Mouse (Mus musculus) frontal cortex, postnatal 10 days (tissue): ENCODE measurements around the gene Acvr1.

Source experiments
- DNase-seq, 2 experiments: peaks; one replicate each; pipeline ENCODE4 v3.0.0; 2022; ENCODE audit warnings: low spot score in 2 of 2, mixed read lengths in 1 of 2

The Acvr1 gene

DNA sequence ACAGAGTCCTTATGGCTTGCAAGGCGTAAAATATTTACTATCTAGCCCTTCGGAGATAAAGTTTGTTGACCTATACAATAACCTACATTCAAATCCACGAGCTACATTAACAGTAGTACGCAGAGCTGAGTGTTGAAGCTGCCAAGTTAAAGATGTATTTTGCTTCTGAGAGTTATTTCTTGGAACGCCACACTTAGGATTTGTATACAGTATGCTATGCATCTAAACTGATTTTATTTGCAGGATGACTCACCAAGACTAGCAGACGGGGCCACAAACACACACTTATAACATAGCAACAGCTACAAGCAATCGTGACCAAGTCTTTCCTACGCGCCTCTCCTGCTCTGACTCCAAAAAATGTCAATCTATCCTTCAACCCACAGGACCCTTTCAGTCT, 46.2 kb downstream of the Acvr1 start:
- no peak for DNase-seq

DNA sequence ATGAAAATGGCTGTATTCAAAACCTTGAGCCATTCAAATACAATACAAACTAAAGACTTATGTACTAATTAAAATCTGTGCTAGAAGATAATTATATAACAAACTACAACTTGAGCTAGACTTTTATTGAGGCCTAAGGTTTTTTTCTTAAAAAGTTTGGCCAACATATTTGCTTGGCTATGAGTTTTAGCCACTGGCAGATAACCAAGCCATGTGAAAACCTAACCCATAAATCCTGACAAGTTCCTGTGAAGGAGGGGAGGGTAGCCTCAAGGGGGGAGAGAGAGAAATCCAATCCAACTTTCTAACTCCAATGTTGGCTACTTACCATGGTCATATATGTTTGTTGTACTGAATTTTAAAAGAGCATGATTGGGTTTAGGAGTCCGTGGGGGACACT, 48.4 kb downstream of the Acvr1 start:
- DNase-seq, result no peak

DNA sequence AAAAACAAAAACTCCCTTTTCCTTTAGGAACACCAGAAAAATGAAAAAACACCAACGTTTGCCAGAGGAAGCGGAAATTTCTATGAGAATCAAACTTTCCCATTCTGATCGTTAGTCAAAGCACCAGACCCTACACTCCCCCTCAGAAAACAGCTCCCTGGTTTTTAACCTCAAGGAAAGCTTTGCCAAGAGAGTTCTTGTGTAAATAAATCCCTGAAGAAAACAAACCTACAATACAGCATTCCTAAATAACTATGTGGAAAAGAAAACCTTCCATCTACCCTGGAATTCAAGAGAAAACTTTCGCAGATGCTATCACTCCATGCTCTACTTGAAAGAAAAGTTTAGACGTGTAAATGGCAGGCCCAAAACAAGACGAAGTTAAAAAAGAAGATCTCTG, 50.0 kb downstream of the Acvr1 start:
- no peak for DNase-seq

DNA sequence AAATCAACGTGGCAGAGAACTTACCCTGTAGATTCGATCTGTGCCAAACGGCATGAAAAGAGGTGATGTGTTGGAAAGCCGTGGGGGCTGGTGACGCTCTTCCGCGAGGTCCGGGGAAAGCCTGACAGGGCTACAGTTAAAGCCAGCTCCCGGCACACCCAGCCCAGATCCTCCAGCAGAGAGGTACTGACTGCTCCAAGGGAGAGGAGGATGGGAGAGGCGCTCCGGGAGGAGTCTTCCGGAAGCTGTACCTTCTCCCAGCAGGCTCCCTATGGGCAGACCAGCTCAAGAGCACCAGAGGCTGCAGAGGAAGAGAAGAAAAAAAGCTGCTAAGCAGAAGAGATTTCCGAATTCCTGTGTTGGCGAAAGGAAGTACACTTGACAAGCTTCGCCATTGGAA, 51.0 kb downstream of the Acvr1 start:
- DNase-seq, result no peak

DNA sequence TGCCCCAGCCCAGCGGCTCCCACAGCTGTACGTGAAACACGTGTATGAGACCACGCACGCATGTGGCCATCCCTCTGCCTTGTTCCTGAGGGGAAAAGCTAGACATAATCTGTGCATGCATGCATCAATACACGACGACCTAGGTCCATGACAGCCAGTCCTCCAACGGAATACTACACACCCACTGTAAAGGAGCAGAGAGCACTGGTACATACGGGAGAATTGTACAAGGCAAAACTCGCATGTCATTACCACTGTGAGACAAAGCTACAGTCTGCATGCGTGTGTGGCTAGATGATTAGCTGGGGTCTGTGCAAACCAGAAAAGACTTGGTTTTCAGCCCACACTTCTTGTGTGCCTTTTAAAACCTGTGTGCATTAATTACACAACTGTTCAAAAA, 52.5 kb downstream of the Acvr1 start:
- no peak for DNase-seq

DNA sequence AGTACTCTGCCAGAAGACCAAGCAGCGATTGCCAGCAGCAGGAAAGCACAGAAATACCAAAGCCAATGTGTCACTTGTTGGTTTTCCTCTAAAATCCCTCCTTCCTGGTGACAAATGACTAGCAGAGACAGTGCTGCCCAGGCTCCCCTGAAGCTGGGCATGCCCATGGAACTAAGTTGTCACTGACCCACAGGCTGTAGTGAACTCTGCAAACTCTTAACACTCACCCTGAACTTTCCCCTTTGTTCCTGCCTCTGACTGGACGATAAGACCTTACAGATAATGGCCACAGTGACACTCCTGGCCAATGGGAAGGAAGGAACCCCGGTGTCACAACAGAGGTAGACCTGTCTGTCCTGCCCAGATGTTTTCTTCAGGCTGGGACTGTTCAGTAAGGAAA, 53.7 kb downstream of the Acvr1 start:
- DNase-seq, result no peak

DNA sequence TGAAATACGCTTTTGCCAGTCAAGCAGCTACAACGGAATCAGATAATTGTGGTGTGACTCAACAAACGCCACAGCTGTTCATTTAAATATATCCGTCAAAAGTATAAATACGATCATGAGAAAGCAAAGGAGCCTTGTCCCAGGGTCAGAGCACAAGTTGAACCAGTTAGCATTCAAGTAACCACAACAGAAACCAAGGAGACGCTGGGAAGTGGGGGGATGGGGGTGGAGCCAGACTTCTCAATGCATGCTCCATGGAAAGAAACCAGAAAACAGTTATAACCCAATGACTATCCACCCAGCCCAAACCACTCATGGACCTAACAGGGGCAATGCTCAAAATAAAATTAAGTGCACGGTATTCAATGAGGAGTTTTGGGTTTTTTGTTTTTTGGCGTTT, 56.8 kb downstream of the Acvr1 start:
- no peak for DNase-seq

DNA sequence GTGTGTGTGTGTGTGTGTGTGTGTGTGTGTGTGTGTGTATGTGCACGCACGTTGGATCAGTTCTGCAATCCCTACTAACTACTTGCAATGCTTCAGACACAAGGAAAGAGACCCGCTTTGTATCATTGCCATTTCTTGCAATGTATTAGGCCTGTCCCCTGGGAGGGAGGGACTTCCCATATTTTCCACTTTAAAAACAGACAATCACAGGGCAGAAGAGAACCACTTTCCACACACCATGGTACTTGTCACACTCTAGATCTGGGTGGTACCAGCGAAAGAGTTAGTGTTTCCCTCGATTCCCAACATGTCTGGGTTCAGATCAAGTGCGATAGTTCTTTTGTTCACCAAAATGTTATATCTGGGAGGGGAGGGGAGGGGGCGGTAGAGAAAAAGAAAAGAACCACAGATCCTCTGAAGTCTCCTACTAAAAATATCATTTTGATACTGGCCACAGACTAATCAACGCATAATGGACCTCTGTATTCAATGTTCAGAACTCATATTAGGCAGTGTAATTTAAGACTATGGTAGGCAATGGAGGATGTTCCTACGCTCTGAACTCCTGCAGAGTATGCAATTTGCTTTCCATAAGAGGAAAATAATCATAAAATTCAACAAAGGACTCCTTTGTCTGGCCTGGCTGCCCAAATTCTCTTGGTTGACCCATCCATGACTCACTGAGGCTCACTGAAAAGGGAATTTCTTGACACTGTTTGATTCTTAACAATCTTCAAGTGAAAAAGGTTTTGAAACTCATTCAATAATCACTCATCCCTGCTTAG, 61.5 kb downstream of the Acvr1 start:
- no peak for DNase-seq

DNA sequence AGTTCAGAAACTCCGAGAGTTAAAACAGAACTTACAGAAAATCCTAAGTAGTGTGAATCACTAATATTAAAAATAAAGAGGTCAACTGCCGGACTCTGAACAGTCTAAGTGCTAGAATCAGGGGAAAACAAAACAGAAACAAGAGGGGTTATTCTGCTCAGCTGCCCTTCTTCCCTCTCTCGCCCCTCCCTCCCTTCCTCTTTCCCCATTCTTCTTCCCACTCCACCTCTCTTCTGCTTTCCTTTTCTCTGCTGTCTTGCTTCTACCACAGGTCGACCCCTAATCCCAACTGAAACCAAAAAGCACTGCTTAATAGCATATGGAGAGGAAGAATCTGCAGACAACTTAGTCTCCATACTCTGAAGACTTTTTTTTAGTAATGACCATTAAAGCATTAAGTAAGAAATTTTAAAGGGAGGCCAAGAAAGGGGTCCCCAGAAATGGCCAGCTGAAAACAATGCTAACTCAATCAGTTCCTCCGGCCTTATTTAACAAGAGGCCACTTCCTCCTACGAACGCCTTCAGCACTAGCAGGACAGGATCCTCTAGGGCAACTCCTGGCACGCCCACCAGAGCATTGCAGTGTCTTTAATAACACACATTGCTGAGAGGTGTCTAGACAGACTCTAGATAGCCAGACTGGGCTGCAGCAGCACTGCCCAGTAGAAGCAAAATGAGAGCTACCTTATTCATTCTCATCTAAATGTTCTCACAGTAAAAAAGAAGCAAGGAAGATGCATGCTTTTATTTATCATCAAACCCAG, 70.1 kb downstream of the Acvr1 start:
- DNase-seq, result no peak

DNA sequence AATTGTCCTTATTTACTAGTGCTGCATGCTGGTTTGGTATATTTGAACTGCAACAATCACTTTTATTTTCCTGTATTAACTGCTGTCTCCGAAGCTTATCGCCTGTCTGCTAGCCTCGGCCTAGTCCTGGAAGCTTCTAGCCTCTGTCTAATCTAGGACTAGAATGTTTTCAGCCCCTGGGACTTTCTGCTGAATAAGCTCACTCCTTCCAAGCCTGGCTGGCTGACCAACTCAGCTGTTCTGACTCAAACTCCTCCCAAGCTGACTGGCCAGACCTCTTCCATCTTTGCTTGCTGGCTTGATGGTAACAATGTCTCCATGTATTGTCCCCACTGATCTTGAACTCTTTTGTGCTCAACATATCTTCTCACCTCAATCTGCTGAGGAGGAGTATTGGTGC, 71.7 kb downstream of the Acvr1 start:
- DNase-seq, result no peak

DNA sequence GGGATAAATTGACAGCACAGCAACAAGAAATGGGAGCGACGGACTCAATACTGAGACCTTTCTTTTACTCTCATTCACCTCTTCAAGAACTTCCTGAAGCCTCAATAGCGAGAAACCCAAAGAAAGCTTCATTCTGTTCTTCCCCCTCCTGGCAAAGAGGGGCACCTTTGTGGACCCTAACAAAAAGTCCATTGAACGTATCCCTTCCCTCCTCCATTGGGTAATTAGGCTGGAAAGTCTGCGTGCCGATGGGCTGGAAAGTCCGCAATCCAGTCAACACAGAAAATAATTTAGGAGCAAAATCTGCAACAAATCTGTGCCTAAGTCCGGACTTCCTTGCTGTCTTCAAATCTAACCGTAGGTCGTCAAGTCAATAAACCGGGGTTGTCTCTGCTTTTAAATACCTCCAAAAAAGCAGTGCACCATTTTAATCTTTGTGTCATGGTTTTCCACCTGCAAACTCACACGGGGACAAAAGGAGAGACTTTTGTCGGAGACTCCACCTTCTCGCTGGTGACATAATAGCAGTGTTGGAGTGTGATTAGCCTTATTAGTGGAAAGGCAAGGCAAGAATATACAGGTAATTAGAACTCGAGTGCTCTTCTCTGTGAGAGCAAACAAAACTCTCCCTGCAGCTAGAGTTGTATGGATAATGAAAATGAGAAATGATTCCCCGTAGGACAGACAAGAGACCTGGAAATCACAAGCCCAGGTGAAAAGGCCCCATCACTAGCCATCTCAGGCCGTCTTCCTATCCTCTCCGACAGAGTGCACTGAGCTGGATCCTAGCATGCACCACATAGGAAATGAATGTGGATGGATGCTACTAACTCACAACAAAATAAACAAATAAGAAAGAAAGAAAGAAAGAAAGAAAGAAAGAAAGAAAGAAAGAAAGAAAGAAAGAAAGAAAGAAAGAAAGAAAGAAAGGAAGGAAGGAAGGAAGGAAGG, 73.0 kb downstream of the Acvr1 start:
- no peak for DNase-seq

DNA sequence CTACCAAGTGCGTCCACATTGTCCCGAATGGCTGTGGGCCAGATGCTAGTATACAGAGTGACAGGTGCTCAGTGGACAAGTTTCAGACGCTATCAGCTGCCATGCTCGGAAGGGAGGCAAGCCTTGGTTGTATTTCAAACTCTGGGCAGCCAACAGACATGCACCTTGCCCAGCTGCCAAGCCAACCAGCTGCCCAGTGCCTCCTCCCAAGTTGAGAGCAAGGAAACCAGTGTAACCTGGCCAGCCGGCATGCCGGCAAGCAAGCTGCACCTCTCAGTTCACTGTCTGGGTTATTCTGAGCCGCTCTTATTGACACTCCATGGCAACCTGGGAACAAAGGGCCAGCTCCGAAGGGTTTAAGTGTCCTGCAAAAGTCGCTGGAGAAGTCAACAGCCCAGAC, 77.7 kb downstream of the Acvr1 start:
- no peak for DNase-seq

DNA sequence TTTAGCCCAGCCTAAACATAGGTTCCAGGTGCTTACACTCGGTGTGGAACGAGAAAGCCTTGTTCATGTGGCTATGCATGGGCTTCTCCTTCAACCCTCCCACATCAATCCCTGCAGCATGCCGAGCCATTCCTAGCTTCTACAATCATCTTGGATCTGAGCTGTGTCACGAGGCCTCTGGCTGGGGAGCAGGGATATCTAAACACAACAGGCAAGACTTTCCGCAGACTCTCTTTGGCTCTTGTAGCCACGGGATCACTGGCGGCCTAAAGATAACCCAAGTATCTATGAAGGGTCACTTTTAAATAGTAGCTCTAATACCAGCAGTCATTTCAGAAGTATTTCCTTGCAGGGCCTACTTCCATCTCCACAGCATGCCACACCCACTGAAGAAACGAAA, 78.6 kb downstream of the Acvr1 start:
- DNase-seq, result no peak

DNA sequence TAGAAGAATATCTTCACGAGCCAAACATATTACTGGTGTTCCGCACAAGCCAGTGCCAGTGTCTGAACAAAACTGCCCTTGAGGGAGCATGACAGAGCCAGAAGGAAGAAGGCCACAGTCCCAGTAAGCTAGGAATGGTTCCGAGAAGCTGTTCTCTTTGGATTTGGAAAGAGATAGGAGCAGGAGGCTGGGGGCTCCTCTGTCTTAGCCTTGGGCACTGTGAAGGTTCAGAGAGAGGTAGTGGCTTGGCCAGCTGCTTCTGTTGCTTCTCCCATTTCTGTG, 79.7 kb downstream of the Acvr1 start:
- no peak for DNase-seq

DNA sequence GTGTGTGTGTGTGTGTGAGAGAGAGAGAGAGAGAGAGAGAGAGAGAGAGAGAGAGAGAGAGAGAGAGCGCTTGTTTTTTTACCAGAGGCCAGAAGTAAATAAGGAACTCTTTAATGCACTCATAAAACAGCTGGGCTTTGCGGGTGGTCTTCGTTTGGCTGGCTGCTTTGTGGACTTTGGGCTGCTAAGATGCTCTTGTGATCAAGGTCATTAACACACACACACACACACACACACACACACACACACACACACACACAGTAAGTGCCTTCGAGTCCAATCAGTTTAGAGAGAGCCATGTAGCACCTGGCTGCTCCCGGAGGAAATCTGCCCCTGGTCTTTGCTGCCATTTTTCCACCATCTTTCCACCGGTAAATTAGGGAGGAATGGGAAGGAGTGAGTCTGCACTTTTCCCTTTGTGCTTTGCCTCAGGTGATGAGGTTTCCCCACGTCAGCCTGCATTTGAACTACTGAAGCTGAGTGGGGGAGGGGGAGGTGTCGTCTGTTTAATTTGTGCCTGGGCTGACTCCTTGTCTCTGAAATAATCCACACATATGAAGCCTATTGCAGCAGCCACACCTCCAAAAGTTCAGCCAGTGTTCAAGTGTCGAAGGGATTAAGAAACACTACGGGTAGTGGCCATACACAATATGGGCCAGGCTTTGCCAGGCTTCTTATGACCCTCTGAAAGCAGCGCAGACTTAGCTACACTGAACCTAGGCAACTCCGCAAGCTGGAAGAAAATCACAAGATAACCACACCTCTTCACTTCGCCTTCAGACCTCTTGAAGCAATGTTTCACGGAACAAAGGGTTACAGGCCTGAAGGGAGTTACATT, 80.3 kb downstream of the Acvr1 start:
- DNase-seq, result no peak

DNA sequence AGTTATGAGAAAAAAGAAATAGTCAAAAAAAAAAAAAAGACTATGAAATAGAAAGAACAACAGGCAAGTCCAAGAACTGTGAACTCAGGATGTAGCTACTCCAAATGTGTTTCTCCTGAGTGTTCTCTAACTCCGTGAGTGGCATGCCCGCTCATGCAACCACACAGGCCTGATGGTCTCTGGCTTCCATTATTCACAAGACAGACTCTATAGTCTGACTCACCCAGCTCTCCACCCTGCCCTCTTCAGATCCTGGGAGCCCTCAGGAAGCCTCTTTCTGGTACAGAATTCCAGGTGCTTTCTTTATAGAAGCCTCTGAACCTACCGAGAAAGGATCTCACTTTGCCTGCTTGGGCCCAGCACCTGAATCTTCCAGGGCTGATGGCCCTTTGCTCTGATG, 81.3 kb downstream of the Acvr1 start:
- DNase-seq, result no peak

DNA sequence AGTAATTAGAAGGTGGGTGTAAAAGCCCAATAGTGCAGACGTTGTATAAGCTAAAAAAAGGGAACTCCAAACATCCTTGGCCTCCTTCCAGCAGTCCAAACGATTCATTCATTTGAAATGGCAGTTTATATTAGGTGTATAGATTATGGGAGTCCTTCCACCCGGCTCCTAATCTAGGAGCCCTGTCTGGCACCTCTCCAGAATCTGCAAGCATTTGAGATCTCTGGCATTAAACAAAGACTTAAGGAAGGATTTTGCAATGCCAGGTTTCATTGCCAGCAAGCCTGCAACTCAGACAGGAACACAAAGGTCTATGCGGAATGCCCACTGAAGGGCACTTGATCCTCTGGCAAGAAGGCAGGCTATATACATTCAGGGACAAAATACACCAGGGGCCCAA, 81.8 kb downstream of the Acvr1 start:
- no peak for DNase-seq

DNA sequence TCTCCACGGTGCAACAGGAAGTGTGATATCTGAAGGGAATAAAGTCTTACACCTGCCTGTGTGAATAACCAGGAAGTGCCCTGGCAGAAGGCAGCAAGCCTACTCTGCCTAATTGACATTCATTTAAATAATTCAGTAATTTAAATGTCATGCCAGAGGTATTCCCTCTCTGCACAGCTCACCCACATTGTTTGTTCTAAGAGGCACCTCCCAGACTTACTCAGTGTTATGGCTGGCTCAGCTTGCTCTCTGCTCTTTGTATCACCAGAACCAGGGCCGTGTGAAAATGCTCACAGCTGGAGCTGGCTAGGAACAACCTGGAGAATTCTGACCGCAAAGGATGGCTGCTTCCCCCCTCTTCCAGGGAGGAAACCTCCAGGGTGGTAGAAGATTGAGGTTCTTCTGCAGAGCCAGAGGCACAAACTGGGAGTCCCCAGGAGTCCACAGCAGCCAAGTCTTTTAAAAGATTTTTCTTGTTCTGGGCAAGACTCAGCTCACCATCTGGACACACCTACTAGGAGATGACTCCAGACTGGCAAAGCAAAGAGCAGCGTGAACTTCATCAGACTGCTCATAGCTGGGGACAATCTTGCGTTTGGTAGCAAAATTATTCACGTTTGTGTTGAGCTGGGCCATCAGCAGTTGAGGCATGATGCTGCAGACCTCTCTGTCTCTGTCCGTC, 82.5 kb downstream of the Acvr1 start:
- no peak for DNase-seq

DNA sequence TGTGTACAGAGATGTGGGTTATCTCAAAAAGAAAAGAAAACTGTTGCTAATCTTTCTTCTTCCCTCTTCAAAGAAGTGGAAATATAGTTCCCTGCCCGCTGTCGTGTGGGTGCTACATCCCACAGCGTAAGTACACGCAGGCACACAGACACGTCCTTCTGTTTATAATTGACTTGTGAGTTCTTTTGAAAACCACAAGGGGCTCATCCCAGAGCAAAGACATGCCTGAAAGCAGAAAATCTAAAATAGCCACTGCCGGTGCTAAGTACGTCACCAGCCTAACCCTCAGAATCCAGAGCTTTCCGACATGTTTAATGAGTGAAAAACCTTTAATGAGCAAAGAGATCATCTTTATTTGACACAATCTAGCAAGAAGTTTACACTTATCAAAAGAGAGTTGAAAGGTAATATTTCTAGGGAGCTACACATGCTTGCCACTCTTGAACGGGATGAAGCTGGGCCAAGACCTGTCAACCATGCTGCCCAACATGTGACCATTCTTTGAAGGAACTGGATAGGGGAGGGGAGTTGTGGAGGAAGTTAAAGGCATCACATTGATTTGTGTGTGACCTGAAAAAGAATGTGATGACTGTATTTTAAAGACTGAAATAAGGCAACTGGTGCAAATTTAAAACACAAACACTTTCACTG, 85.4 kb downstream of the Acvr1 start:
- no peak for DNase-seq

DNA sequence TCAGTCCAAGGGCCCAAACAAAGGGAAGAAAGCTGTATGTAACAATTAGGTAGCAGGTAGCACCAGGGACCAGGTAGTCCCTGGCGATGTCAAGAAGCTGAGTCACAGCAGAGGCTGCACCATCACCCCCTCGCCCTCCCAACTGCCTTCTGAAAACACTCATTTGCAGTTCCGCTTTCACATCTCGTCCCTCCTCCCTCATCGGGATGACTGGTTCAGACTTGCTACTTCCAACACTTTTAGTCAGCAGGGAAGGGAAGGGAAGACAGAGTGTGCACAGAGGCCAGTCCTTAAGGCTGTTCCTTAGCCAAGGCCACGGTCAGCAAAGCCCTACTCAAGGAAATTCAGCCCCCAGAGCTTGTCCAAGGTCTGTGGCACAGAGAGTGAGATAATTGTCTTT, 86.2 kb downstream of the Acvr1 start:
- DNase-seq, result no peak

DNA sequence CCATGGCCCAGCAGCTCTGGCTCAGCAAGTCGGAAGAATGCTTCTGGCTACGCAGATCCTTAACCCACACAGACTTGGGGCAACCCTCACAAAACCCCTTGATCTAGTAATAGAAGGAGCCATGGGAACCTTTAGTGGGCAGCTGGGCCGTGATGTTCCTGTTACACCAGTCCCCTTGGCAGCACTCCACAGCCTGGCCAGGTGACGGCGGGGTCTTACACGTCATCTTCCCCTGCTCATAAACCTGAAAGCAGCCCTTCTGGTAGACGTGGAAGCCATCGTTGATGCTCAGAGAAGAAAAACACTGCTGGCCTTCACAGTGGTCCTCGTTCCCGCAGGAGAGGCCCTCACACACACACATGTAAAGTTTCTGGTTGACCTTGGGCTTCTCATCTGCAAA, 87.4 kb downstream of the Acvr1 start:
- no peak for DNase-seq
